Mouse (Mus musculus) Muller cell, postnatal 12 days (primary cell): Measurements from ENCODE around the gene Gm16381.
"Not testable (repeated sequence)": the region's sequence is repeated elsewhere in the genome, so short reads cannot be mapped to it uniquely, and the experiment has no call there.

ENCODE experiments used
- DNase-seq: peaks from one replicate; pipeline ENCODE4 v3.0.0-alpha.2; 2015; ENCODE audit errors: inconsistent ontology term

Gene Gm16381

GRCm38 (mm10) chr12:87644520-87644919 lies at the start of gene Gm16381:
Gene Gm16381 (minus strand): TSS chr12:87644620.
- DNase-seq = not testable (repeated sequence)

DNA sequence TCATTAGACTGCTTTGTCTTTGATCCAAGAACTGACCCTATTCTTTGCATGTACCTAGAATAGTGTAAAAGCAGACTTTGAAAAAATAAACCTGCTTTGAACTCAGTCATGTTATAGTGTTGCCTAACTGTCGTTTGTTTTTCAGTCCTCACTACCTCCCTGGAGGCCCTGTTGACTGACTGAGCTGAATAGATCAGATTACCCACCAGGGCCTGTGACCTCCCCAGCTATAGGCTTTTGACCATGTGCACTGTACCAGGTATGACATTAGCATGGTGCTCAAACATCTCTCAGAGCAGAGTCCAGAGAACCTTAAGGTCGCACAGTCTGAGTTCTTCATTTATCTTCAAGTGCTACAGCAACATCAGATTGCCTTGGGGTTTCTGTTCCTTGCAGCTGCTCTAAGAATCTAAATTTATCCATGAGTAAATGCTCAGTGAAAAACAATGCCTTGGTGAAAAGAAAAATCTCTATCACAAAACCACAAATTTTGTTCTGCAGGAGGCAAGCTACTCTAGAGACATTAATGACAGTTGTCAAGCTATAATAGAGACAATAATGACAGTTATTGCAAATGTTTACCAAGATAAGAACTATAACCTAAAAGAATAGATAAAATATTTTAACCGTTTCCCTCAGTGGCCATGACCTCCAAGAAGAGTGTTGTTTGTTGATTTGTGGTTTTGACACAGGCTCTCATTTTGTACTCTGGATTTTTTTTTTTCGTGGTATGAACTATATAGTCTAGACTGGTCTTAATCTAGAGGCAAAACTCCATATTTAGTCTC lies 8.7 kb upstream of the Gm16381 start:
- not testable (repeated sequence) for DNase-seq

- not testable (repeated sequence) for DNase-seq
Measured at GRCm38 (mm10) chr12:87618569-87618968, 25.9 kb downstream of the Gm16381 start, which contains the start of gene Gm4027. Gene Gm4027 (plus strand): TSS chr12:87618869.

- DNase-seq = not testable (repeated sequence)
Measured at GRCm38 (mm10) chr12:87602388-87602787, 42.0 kb downstream of the Gm16381 start, which contains the start of gene Oog1. Gene Oog1 (plus strand): TSS chr12:87602688.

DNA sequence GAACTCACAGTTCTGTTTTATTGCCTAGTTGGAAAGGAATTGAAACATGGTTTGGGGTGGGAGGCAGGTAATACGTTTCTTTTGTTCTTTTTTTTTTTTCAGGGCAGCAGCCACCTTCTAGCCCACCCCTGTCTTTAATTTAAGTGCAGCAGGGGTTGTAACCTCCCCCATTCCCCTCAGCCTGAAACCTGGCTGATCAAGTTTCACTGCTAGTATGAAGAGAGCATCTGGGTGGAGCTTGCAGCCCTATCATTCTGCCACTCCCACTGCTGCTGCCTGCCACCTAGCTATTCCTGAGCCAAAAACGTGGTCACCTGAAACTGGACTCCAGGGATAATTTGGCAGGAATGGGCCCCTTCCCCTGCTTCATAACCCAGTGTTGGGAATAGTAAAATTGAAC lies 43.0 kb downstream of the Gm16381 start:
- DNase-seq = not testable (repeated sequence)
